Mouse (Mus musculus): ENCODE measurements around the gene Cmklr1. TPM values are rescaled to one million over a fixed set of nuclear protein-coding genes. Genes with fewer than 3 reads are reported as not detected.

Cmklr1 gene
- total RNA-seq, 1 experiment from 2014 or later: not detected

DNA sequence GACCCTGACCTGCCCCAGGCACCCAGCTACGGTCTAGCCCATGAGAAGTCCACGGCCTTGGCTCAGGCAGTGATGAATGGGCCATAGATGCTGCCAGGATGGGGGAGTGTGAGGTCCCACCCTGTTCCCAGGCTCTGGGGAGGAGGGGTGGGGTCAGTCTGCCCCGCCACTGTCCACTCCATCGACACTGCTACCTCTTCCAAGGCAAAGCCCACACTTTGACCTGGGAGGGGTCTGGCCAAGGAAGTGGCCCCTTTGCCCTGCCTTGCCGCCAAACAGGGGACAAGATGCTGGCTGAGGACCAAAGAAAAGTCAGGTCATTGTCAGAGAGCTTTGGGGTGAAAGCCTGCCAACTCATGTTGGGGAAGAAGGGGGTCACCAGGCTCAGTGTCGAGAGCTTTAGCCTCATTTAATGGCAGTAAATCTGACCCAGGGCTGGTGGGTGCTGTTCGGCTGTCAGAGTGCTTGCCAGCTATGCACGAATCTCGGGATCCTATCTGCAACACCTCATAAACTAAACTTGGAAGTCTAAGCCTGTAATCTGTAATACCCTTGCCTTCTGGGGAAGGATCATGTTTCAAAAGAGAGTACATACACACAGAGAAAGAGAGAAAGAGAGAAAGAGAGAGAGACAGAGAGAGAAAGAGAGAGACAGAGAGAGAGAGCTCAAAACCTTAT is 17.1 kb downstream of the Cmklr1 start:
- ATAC-seq (replicated peaks in 1 of 2; ENCODE audit: insufficient read depth in 1 of 2, low FRiP score in 2 of 2, low TSS enrichment in 1 of 2, low read depth in 1 of 2, poor library complexity in 2 of 2, severe bottlenecking in 2 of 2): no peak

DNA sequence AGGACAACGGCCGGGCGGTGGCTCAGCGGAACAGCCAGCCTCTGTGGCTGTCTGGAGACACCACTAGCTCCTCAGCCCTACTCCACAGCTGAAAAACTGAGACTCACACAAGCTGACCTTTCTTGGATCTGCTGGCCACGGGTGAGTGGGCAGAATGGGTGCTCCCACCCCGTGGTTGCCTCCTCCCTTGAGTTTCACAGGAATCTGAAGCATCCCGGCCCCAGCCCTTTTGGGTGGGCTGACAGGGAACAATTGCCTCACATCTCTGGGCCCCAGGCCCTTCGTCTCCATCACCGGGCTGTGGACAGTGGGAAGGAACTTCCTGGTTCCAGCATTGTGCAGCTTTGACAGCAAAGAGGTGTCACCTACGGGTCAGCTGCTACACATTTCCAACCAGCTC is 20.1 kb downstream of the Cmklr1 start:
- ATAC-seq (replicated peaks in 1 of 2; ENCODE audit: insufficient read depth in 1 of 2, low FRiP score in 2 of 2, low TSS enrichment in 1 of 2, low read depth in 1 of 2, poor library complexity in 2 of 2, severe bottlenecking in 2 of 2): no peak

DNA sequence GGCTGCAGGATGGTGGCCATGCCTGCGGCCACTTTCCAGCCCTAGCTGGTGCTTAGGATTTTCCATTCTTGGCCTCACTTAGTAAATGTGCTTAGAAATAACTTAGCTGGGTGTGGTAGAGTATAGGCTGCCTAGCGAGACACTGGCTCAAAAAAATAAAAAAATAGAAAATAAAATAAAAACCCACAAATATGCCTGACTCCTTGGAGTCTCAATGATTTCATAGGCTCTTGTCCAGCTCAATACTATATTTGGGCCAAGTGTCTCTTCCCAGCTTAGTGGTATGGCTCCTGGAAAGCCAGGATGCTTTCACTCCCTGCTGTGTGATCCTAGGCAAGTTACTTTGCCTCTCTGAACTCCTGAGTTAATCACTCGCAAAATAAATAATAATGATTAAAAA is 21.0 kb downstream of the Cmklr1 start:
- ATAC-seq (replicated peaks in 1 of 2; ENCODE audit: insufficient read depth in 1 of 2, low FRiP score in 2 of 2, low TSS enrichment in 1 of 2, low read depth in 1 of 2, poor library complexity in 2 of 2, severe bottlenecking in 2 of 2): no peak

DNA sequence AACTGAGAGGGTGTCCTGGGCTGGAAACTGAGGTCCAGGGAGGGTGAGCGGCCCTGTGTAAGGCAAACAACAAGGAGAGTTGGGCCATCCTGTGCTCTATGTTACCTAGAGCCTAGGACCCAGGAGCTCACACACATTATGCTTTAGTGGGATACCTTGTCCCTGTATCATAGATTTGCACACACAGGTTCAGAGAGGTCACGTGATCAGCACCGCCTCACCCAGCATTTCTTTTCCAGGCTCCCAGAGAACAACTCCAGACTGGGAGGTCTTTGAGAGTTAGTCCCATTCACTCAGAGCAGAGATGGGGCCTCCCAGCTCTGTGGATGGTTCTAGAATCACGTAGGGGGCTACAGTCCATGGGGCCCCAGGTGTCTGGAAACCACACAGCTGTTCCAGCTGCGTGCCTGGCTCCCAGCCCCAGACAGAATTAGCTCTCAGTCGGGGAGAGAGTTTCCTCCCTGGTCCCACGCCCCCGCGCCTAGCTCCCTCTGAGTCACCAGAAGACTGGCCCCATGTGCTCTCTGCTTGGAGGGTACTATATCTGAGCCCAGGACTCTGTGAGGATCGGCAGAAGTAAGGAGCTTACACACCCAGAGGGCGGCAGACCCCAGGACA is 22.3 kb downstream of the Cmklr1 start:
- ATAC-seq (replicated peaks in 1 of 2; ENCODE audit: insufficient read depth in 1 of 2, low FRiP score in 2 of 2, low TSS enrichment in 1 of 2, low read depth in 1 of 2, poor library complexity in 2 of 2, severe bottlenecking in 2 of 2): no peak

DNA sequence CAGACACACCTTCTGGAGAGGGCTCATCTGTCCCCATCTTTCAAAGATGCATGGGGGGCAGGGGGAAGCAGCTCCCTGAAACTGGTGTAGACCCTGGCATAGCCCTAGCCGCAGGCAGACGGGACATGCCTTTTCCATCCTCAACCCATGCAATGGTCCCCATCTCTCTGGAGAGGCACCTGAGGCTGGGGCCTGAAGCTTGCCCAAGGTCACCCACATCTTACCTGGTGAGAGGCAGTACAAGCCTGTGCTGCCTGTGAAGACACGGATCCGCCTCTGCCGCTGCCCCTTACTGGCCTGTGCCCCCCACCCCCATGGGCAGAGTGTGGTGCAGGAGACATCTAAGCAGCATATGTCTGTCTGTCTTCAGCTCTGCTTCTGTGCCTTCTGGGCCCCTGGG is 23.2 kb downstream of the Cmklr1 start:
- no peak for ATAC-seq (replicated peaks in 1 of 2; ENCODE audit: insufficient read depth in 1 of 2, low FRiP score in 2 of 2, low TSS enrichment in 1 of 2, low read depth in 1 of 2, poor library complexity in 2 of 2, severe bottlenecking in 2 of 2)

DNA sequence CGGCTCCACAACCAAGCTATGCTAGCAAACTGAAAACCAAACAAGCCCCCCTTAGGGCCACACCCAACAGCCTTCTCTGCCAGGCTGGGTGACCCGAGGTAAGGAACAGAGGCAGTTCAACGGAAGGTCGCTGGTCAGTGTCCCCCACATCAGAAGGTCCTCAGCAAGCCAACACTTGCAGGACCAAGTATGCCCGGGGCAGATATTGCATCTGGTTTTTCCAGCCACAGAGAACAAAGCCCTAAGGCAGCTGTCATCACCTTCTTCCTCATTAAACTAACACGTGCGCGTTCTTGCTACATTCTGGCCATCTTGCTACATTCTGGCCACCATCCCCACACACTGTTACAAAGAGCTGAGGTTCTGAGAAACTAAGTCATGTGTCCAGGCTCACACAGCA is 23.9 kb downstream of the Cmklr1 start:
- peak; percentile 3 to 38; a peak in 1 of 4 replicates for ATAC-seq (replicated peaks in 1 of 2; ENCODE audit: insufficient read depth in 1 of 2, low FRiP score in 2 of 2, low TSS enrichment in 1 of 2, low read depth in 1 of 2, poor library complexity in 2 of 2, severe bottlenecking in 2 of 2)

DNA sequence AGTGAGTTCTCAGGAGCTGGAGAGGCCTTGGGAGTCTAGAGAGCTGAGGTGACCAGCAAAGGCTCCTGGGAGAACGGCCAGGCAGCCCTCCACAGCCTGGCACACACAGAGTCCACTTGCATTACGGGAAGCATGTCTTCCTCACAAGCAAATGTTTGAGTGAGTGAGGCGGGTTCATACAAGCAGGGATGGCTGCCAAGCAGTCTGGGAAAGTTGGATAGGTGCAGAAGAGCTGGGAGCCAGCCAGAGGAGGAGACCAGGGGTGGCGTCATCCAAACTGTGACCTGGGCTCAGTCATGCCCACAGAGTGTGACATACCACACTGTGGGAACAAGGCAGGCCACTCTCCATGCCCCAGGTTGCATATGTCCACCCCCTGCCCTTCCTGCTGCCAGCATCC is 25.2 kb downstream of the Cmklr1 start:
- ATAC-seq (replicated peaks in 1 of 2; ENCODE audit: insufficient read depth in 1 of 2, low FRiP score in 2 of 2, low TSS enrichment in 1 of 2, low read depth in 1 of 2, poor library complexity in 2 of 2, severe bottlenecking in 2 of 2): no peak

DNA sequence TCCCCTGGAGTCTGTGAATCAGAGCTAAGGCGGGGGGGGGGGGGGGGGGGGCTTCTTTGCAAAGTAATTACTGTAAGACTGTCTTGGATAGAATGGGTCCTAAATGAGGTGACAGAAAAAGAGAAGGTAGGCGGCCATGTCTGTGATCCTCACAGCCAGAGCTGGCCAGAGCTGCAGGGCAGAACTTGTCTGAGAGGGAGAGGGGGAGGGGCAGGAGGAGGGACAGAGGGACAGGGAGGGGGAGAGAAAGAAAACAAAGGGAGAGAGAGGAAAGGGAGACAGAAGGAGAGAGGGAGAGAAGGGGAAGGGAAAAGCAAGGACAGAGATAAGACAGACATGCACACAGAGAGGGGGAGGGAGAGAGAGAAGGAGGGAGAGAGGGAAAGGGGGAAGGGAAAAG is 27.2 kb downstream of the Cmklr1 start:
- ATAC-seq (replicated peaks in 1 of 2; ENCODE audit: insufficient read depth in 1 of 2, low FRiP score in 2 of 2, low TSS enrichment in 1 of 2, low read depth in 1 of 2, poor library complexity in 2 of 2, severe bottlenecking in 2 of 2): no peak

DNA sequence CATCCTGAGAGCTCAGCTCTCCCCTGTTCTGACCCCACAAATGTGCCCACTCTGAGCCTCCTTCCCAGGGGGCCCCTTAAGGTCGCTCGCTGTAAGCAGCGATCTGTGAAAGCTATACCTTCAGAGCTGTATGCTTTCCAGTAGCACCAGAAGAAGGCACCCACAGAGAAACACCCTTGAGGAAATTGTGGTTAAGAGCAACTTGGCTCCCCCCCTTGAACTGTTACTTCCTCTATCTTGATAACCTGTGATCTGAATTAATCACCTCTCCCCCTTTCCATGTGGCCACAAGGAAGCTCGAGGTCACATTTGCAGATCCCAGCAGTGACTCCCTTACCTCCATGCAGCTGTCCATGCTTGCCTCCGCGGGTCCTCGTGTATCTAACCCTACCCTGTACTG is 29.2 kb downstream of the Cmklr1 start:
- peak; percentile 51 to 77 for ATAC-seq (replicated peaks in 1 of 2; ENCODE audit: insufficient read depth in 1 of 2, low FRiP score in 2 of 2, low TSS enrichment in 1 of 2, low read depth in 1 of 2, poor library complexity in 2 of 2, severe bottlenecking in 2 of 2)

DNA sequence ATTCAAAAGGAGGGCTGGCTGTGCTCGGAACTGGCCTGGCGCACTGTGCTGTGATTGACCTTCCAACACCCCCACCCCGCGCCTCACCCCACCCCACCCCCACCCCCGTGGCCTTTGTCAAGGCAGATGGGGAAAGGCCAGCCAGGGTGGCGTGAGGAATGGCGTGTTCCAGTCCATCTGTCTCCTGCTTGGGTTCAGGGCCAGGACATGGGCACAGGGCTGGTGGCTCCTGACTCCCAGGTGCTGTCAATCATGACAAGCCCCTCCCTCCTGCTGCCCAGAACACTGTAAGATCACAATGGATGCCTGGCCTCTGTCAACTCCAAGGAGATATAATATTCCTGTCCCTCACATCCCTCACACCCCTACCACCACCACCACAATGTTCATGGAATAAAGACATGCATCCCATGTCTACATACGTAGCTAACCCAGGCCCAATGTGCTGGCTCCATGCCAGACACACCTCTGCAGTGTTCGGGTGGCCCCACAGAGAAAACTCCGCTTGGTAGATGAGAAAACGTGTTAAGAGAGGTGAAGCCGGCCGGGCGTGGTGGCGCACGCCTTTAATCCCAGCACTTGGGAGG is 30.0 kb downstream of the Cmklr1 start:
- no peak for ATAC-seq (replicated peaks in 1 of 2; ENCODE audit: insufficient read depth in 1 of 2, low FRiP score in 2 of 2, low TSS enrichment in 1 of 2, low read depth in 1 of 2, poor library complexity in 2 of 2, severe bottlenecking in 2 of 2)

DNA sequence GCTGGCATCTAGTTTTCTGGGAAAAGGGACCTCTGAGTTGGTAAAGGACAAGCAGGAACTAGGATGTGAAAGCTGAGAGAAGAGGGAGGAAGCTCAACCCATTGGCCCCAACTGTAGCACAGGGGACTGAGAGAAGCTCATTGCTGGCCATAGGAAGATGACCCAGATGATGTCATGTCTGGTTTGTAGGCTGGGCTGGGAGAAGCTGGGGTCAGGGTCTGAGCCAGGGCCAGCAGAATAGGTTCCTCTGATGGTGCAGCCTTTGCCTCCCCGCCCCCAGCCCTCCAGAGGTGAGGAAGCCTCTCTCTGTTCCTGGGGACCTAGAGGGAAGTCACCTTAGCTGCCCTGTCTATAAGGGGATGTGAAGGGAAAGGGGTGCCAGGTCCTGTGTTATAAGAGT is 31.1 kb downstream of the Cmklr1 start:
- ATAC-seq (replicated peaks in 1 of 2; ENCODE audit: insufficient read depth in 1 of 2, low FRiP score in 2 of 2, low TSS enrichment in 1 of 2, low read depth in 1 of 2, poor library complexity in 2 of 2, severe bottlenecking in 2 of 2): no peak

DNA sequence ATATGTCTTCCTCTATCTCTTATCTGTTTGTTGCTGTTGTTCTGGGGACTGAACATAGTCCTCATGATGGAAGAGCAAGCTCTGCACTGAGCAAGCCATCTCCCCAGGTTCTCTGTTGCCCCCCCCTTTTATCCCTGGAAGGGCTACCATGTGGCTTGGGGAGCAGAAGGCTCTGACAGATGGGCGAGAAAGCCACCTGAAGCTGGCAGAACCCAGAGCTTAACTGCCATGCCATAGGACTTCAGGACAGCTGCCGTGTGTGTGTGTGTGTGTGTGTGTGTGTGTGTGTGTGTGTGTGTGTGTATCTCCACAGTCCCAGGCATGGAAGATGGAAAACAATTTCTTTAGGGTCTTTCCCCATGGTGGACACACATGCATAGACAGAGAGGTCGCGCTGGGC is 31.5 kb downstream of the Cmklr1 start:
- ATAC-seq (replicated peaks in 1 of 2; ENCODE audit: insufficient read depth in 1 of 2, low FRiP score in 2 of 2, low TSS enrichment in 1 of 2, low read depth in 1 of 2, poor library complexity in 2 of 2, severe bottlenecking in 2 of 2): no peak

DNA sequence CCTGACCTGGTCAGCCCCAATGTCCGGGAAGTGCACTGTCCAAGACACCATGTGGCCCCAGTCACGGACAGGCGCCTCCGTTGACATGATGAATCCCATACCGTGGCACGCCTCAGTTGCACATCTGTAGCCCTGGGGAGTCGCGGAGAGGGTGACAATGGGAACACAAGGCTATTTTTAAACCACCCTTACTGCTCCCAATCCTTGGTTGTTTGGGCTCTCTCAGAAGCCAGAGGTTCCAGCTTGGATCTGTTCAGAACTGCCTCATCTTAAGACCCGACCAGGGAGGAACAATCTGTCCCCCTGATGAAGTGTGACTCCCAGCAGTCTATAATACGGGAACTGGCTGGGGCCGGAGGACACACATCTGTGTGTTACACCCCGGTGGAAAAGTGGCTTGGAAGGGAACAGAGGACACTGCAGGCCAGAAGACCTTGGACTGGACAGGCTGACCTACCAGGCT is 38.4 kb downstream of the Cmklr1 start:
- no peak for ATAC-seq (replicated peaks in 1 of 2; ENCODE audit: insufficient read depth in 1 of 2, low FRiP score in 2 of 2, low TSS enrichment in 1 of 2, low read depth in 1 of 2, poor library complexity in 2 of 2, severe bottlenecking in 2 of 2)

DNA sequence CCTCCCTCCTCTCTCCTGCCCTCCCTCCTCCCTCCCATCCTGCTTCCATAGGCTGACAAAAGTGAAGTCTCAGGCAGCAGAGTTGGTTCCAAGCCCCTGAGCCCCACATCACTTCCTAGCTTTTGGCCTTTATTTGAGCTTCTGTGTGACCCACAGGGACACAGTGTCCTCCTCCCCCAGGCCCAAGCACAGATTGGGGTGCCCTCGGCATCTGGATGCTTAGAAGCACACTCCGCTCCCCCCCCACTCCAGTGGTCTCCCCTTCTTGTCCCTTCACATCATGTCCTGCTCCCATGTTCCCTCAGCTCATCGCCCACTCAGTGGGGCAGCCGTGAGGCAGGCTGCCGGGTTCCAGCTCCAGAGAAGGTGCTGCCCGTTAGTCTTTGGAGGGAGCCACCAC is 39.1 kb downstream of the Cmklr1 start:
- no peak for ATAC-seq (replicated peaks in 1 of 2; ENCODE audit: insufficient read depth in 1 of 2, low FRiP score in 2 of 2, low TSS enrichment in 1 of 2, low read depth in 1 of 2, poor library complexity in 2 of 2, severe bottlenecking in 2 of 2)

DNA sequence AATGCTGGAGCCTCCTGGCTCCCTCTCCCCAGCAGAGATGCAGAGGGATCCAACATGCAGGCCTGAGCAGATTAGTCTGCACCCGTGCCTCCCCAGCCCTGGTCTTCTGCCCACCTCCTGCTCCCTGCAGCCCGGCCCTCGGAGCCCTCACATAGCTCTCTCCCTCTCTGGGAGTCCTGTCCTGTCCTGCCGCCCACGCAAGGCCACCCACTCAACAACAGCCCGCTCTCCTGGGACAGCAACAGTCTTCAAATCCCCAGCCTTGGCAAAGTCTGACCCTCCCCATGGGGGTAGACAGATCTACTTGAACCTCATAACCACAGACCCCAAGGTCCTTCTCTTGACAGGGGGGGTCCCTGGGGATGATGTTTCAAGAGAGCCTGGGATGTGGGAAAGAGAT is 39.7 kb downstream of the Cmklr1 start:
- ATAC-seq (replicated peaks in 1 of 2; ENCODE audit: insufficient read depth in 1 of 2, low FRiP score in 2 of 2, low TSS enrichment in 1 of 2, low read depth in 1 of 2, poor library complexity in 2 of 2, severe bottlenecking in 2 of 2): no peak

DNA sequence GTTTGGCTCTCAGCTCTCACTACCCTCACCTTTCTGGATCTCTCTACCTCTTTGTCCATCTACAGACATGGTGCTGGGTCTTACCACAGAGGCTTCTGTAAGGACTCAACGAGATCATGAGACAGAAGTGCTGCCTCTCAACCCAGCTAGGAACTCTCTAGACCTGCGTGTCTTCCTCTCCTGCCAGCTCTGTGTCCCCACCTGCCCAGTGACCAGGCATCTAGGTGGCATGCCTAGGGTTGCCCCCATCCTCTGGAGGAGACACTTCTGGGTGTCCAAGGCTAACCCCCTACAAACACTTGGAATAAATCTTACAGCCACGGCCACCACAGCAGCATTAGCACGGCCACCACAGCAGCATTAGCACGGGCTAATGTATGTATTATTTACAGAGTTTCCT is 40.3 kb downstream of the Cmklr1 start:
- no peak for ATAC-seq (replicated peaks in 1 of 2; ENCODE audit: insufficient read depth in 1 of 2, low FRiP score in 2 of 2, low TSS enrichment in 1 of 2, low read depth in 1 of 2, poor library complexity in 2 of 2, severe bottlenecking in 2 of 2)

DNA sequence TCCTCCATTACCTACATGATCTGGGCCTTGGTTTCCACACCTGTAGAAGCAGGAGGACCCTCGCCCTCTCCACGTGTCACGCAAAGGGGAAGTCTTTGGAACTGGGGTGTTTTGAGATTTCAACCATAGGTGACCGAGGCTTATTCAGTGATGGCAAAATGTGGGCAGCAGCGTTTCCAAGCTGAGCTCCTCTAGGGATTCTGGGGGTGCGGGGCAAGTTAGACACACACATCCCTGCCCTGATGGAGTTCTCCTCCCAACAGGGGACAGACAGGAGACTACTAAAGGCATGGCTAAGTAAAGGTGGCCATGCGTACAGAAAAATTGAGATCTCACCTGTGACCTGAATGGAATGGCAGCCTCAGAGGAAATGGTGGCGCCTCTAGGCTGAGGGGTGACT is 41.7 kb downstream of the Cmklr1 start:
- no peak for ATAC-seq (replicated peaks in 1 of 2; ENCODE audit: insufficient read depth in 1 of 2, low FRiP score in 2 of 2, low TSS enrichment in 1 of 2, low read depth in 1 of 2, poor library complexity in 2 of 2, severe bottlenecking in 2 of 2)

DNA sequence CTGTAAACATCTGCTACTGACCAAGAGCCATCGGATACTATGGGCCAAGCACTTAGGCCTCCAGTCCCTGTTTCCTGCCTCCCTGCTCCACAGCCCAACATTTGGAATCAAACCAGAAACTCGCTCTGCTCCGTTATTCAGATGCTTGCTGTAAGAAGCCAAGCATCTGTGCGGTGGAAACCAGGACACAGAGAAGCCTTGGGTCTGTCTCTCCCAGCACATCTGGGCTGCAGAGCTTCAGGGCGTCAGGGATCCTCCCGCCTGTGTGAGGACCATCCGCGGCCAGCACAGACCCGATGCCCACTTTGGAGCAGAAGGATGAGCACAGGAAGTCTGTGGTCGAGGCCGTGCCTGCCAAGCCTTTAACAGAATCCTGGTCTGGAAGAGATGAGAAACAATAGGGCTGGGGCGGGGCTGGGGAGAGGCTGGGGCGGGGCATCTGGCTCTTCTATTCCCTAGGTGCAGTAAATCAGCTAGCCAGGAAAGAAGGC is 42.2 kb downstream of the Cmklr1 start:
- ATAC-seq (replicated peaks in 1 of 2; ENCODE audit: insufficient read depth in 1 of 2, low FRiP score in 2 of 2, low TSS enrichment in 1 of 2, low read depth in 1 of 2, poor library complexity in 2 of 2, severe bottlenecking in 2 of 2): no peak
